Comparison of ENCODE assay signal across 23 mouse cellular contexts in genomic region chr2:141023916-141024315, GRCm38 (mm10).
DNase-seq lines count a peak whose midpoint lies in the region; ATAC-seq and TF ChIP-seq lines count a peak whose summit lies in the region.
"Had no signal": no experiment of that assay in that cellular context is flagged by ENCODE, and none has a peak within 500 bp of the region (broad histone marks: within the 10 kb centered on the region; RNA-seq: fewer than 3 reads in every experiment).

No protein-coding gene starts in this region.

- no peaks in the 10 kb centered on the region for H3K27me3 ChIP-seq in lung, embryonic 14.5 days (ENCODE audit: insufficient read depth, low read length)
- H3K27me3 ChIP-seq in forebrain, embryonic 11.5 days (ENCODE audit: control insufficient read depth, insufficient read depth, low read length), result no peaks in the 10 kb centered on the region
- no peaks in the 10 kb centered on the region for H3K27me3 ChIP-seq in liver, postnatal 0 days (ENCODE audit: insufficient read depth, low read length)
- H3K27me3 ChIP-seq: embryonic facial prominence, embryonic 15.5 days; hindbrain, embryonic 15.5 days; limb, embryonic 12.5 days; liver, embryonic 12.5 days; neural tube, embryonic 12.5 days had no signal

- 0 out of 2 replicates have a peak, but pooled peaks have one; percentile 11 for ATAC-seq in lung, embryonic 14.5 days (ENCODE audit: insufficient read depth)
- ATAC-seq in forebrain, embryonic 11.5 days (replicated peaks; ENCODE audit: low FRiP score), result 0 out of 2 replicates have a peak, but pooled peaks have one; percentile 47
- no peak for ATAC-seq in liver, postnatal 0 days
- ATAC-seq: liver, embryonic 12.5 days had no signal

- TF ChIP-seq CTCF in lung, embryonic 14.5 days (IDR thresholded peaks at IDR 0.05; ENCODE audit: low read depth), result no peak
- no peak for TF ChIP-seq CTCF in liver, postnatal 0 days (IDR thresholded peaks at IDR 0.05; ENCODE audit: low read depth)

- H3K4me1 ChIP-seq in lung, embryonic 14.5 days (ENCODE audit: insufficient read depth), result no peaks in the 10 kb centered on the region
- H3K4me1 ChIP-seq in forebrain, embryonic 11.5 days (replicated peaks; ENCODE audit: control insufficient read depth, insufficient read depth, low read length), result no peaks in the 10 kb centered on the region
- no peaks in the 10 kb centered on the region for H3K4me1 ChIP-seq in liver, postnatal 0 days (ENCODE audit: insufficient read depth)
- H3K4me1 ChIP-seq: embryonic facial prominence, embryonic 15.5 days; heart, embryonic 10.5 days; limb, embryonic 12.5 days; liver, embryonic 12.5 days; neural tube, embryonic 12.5 days had no signal

- DNase-seq in embryo, embryonic 10.5 days (ENCODE audit: low spot score), result peak; percentile 29
- DNase-seq in embryo, embryonic 9.5 days (ENCODE audit: extremely low spot score), result no peak
- DNase-seq in lung, embryonic 14.5 days, result peak; percentile 50
- no peak for DNase-seq in lung, postnatal 4 days
- no peak for DNase-seq in forebrain, embryonic 11.5 days (ENCODE audit: low spot score)
- peak; percentile 47 for DNase-seq in retina, embryonic 14.5 days (ENCODE audit: low spot score)
- DNase-seq in liver, postnatal 0 days, result no peak
- DNase-seq: adrenal gland, postnatal 10 days; cerebellum, adult 2 months; gastrocnemius, postnatal 10 days; heart, postnatal 4 days; kidney, adult 2 months; kidney, postnatal 10 days; lung, adult 2 months; thymus, adult 18-20 months; thymus, postnatal 36 days had no signal

- H3K4me2 ChIP-seq in lung, embryonic 14.5 days, result no peak overlapping the region
- H3K4me2 ChIP-seq in forebrain, embryonic 11.5 days (ENCODE audit: low read depth, low read length, severe bottlenecking), result no peak overlapping the region
- no peak overlapping the region for H3K4me2 ChIP-seq in liver, postnatal 0 days (ENCODE audit: low read depth, low read length)
- H3K4me2 ChIP-seq: embryonic facial prominence, embryonic 15.5 days; hindbrain, embryonic 15.5 days; limb, embryonic 12.5 days; liver, embryonic 12.5 days; midbrain, embryonic 11.5 days; neural tube, embryonic 12.5 days had no signal

- H3K4me3 ChIP-seq in lung, embryonic 14.5 days (ENCODE audit: low read depth, low read length), result no peak overlapping the region
- no peak overlapping the region for H3K4me3 ChIP-seq in forebrain, embryonic 11.5 days (ENCODE audit: low read depth, low read length)
- no peak overlapping the region for H3K4me3 ChIP-seq in liver, postnatal 0 days (ENCODE audit: low read depth, low read length)
- H3K4me3 ChIP-seq: embryonic facial prominence, embryonic 15.5 days; heart, embryonic 10.5 days; hindbrain, embryonic 15.5 days; limb, embryonic 12.5 days; liver, embryonic 12.5 days; neural tube, embryonic 12.5 days had no signal

- H3K27ac ChIP-seq in lung, embryonic 14.5 days (ENCODE audit: low read depth), result no peak overlapping the region
- no peak overlapping the region for H3K27ac ChIP-seq in forebrain, embryonic 11.5 days (ENCODE audit: low read depth, low read length)
- H3K27ac ChIP-seq in liver, postnatal 0 days (ENCODE audit: low read depth), result no peak overlapping the region
- H3K27ac ChIP-seq: embryonic facial prominence, embryonic 15.5 days; heart, embryonic 10.5 days; hindbrain, embryonic 15.5 days; limb, embryonic 12.5 days; liver, embryonic 12.5 days; neural tube, embryonic 12.5 days had no signal

- no peaks in the 10 kb centered on the region for H3K9me3 ChIP-seq in lung, embryonic 14.5 days (ENCODE audit: low read depth, low read length)
- no peaks in the 10 kb centered on the region for H3K9me3 ChIP-seq in forebrain, embryonic 11.5 days (ENCODE audit: control insufficient read depth, low read length)
- no peaks in the 10 kb centered on the region for H3K9me3 ChIP-seq in liver, postnatal 0 days (ENCODE audit: low read length)
- H3K9me3 ChIP-seq: embryonic facial prominence, embryonic 15.5 days; heart, embryonic 10.5 days; hindbrain, embryonic 15.5 days; limb, embryonic 12.5 days; liver, embryonic 12.5 days; neural tube, embryonic 12.5 days had no signal

- no peak overlapping the region for H3K9ac ChIP-seq in lung, embryonic 14.5 days
- H3K9ac ChIP-seq in forebrain, embryonic 11.5 days (ENCODE audit: low read length), result no peak overlapping the region
- no peak overlapping the region for H3K9ac ChIP-seq in liver, postnatal 0 days (replicated peaks)
- H3K9ac ChIP-seq: embryonic facial prominence, embryonic 15.5 days; hindbrain, embryonic 15.5 days; limb, embryonic 12.5 days; liver, embryonic 12.5 days; neural tube, embryonic 12.5 days had no signal

- TF ChIP-seq EP300 in liver, postnatal 0 days (IDR thresholded peaks at IDR 0.05; ENCODE audit: low read depth), result no peak

- no peaks in the 10 kb centered on the region for H3K36me3 ChIP-seq in lung, embryonic 14.5 days (ENCODE audit: insufficient read depth)
- H3K36me3 ChIP-seq in forebrain, embryonic 11.5 days (ENCODE audit: control insufficient read depth, insufficient read depth, low read length), result no peaks in the 10 kb centered on the region
- H3K36me3 ChIP-seq in liver, postnatal 0 days (replicated peaks; ENCODE audit: insufficient read depth, low read length), result no peaks in the 10 kb centered on the region
- H3K36me3 ChIP-seq: embryonic facial prominence, embryonic 15.5 days; heart, embryonic 10.5 days; hindbrain, embryonic 15.5 days; limb, embryonic 12.5 days; liver, embryonic 12.5 days; neural tube, embryonic 12.5 days had no signal

- WGBS in lung, embryonic 14.5 days, result 17% methylated on average over 7 of the region's 7 CpGs
- WGBS in forebrain, embryonic 11.5 days, result 50% methylated on average over 7 of the region's 7 CpGs
- 60% methylated on average over 7 of the region's 7 CpGs for WGBS in liver, postnatal 0 days (ENCODE audit: insufficient replicate concordance)

Comparison
In these comparisons a context has a peak if more than half of its experiments do, and no peak if none do; other contexts are left out.
1. DNase-seq: peak in embryo, embryonic 10.5 days (single experiment), lung, embryonic 14.5 days (single experiment) and retina, embryonic 14.5 days (single experiment); none in embryo, embryonic 9.5 days (single experiment), lung, postnatal 4 days (0 of 2), forebrain, embryonic 11.5 days (single experiment) and liver, postnatal 0 days (single experiment).